Mouse (Mus musculus) skeletal muscle tissue, adult 2 months (tissue): Measurements from ENCODE around the gene Prr15.

Experiments used
- DNase-seq: peaks from one replicate; pipeline ENCODE4 v3.0.0-alpha.2; 2012; ENCODE audit warnings: low read depth, low spot score

The Prr15 gene

DNA sequence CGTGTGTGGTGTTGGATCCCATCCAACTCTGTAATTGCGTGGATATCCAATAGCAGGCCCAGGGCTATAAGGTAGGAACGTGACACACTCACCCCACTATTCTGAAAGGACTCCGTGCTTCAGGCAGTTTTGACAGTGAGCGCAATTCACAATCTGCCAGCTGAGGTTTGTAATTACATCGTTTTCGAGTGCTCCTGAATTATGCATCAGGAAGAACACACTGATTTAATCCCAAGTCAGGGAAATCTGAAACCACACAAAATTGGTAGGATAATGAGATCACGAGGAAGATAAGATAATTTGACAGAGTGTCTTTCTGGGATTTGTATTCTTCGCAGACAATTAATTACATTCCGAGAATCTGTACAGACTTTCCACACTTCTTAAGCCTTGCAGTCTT, 6.1 kb downstream of the Prr15 start:
- no peak for DNase-seq

DNA sequence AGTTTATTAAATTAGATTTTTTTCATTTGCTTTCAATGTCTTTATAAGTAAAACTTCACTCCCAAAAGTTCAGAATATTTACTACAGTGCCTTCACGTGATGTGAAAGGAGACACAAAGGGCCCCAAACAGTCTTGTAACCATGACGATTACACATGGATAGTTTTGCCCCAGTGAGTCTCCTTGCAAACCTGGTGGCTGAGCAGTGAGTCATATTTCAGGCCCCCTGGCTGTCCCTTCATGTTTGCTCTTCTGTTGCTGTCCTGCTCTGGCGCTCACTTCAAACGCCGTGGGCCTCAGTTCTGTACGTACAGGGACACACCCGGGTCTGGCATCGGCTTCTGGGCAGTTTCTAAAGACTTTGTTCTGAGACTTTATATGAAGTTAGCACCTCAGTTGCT, 6.6 kb downstream of the Prr15 start:
- no peak for DNase-seq

DNA sequence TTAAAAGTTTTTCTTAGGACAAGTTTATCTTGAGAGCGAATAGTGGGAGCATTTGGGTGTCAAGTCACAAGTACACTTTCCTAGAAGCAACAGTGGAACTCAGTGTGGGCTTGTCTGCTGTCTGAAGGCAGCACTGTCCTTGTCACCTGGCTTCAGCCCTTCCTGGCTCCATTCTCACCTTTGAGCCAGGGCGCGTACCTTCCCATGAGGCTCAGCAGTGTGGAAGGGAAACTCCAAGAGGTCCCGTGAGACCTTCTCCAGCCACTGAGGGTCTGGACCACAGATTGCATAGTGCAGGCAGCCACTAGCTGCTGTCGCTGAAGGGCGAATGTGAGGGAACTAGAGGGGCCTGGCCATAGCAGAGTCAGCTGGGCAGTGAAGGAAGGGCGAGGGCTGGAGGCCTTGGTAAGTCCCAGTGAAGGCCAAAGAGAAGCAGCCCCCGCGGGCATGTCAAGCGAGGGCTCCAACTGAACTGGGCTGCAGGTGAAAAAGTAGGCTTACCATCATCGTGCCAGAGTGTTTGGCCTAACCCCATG, 7.5 kb downstream of the Prr15 start:
- DNase-seq, result no peak

DNA sequence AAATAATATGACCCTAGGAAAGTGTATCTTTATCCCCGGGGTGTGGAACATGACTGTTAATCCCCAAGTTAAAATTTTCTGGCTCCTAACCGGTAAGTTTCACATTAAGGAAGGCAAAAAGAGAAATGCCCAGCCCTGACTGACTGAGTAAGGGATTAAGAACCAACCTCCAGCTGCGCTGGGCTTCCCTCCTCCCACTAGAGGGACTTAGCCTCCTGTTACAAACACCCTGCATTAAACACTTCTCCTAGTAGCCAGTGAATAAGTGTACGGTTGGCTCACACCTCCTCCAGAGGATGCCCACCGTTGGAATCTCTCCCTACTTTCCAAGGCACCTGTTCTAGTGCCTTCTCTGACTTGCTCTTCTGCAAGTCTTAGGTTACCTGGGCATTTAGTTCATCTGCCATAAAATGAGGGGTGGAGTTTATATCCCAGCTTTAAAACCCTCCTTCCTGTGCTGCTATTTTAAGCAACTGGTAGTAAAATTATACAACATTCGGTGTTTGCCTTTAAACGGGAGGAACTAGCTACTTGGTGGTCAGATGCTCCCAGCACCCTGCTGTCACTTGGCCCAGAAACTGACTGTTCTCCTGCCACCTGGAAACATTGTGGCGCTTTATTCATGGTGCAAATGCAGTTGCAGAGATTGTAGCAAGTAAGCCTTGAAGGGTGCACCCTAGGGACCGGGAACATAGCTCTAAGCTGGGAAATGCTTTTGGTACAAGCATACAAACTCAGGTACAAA, 8.2 kb downstream of the Prr15 start:
- DNase-seq, result peak; percentile 28

DNA sequence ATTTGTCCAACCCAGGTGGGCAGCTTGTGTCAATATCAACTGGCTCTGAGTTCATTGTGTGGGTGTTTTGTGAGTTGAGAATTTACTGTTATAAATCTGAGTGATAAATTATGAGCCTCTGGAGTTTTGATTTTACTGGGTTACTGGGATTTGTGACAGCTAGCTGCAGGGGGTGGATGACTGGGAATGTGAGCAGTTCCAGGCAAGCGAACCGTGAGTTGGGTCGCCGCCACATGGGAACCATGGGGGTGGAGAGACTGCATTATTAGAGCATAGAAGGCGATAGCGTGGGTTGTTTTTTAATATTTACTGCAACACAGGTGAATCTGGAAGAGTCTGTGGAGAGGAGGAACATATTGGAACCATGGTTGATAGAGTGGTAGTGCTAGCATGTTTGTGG, 11.7 kb downstream of the Prr15 start:
- no peak for DNase-seq

DNA sequence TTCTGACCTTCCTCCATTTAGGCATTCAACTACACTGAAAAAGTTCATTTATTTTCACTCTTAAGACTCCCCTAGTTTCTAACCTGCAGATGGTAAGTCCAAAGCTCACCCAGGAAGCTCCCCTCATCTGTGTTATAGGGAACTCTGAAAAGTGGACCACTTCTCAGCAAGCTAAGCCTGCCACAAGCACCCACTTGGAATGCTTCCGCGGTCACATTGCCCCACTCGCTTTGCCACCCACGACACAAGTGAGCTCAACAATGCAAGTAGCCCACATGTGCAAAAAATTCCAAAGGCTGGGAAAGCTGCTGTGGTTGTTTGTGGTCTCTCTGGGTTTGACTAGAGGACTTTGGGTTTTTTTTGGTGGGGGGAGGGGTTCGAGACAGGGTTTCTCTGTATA, 15.5 kb downstream of the Prr15 start:
- no peak for DNase-seq

DNA sequence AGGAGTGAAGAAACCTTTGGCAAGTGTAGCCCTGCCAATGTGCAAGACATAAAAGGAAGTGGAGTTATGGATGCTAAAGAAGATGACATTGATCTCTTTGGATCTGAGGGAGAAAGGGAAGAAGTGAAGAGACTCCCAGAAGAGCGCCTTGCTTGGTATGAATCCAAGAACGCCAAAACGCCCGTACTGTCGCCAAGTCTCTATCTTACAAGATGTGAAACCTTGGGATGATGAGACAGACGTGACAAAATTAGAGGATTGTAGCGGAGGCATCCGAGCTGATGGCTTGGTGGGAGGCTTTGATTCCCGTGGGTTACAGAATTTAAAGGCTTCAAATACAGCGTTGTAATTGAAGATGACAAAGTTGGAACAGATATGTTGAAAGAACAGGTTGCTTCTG, 16.6 kb downstream of the Prr15 start:
- no peak for DNase-seq

DNA sequence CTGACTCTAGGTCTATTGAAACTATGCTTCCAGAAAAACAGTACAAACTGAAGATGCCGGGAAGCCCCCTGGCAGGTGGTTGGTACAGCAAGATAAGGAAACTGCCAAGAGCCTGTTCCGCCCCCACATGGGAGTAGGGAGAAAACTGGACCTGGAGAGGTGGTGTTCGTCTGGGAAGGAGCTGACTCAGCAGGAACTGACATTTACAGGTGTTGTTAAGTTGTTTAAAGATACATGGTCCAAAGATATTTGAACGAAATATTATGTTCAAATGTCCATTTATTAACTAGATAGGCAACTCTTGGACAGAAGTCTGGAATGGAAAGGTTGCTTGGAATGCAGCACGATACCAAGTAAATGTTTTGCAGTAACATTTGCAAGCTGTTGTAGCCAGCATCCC, 26.2 kb downstream of the Prr15 start:
- DNase-seq, result no peak

DNA sequence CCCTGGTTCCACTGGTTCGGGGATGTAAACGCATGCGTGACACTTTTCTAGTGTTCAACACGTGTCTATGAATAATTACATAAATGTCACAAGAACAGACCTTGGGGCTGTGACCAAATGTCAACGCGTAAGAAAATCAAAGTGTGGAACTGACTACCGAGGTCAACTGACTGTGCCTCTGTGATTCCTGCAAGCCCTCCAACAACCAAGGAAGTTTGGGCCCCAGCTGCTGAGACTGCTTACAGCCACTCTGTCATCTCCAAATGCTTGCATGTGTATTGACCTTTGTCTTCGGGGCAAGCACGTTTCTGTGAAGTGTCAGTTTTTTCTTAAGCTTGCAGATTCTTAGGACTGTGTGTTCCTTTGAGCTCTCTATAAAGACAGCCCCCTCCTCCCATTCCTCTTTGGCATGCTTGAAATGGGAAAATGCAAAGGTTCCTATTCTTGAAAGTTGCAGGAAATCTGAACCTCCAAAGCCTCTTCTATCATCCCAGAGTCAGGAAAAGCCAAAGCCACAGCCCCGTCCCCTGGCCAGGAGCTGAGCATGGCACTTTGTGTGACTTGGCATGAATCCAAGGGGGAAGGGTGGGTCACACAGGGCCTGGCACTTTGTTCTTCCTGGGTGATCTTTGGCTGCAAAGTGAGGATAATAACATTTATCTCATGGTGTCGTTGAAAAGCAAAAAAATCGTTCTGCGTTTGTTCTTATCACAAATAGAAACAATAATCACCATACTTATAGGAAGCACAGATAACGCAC, 27.5 kb downstream of the Prr15 start:
- no peak for DNase-seq

DNA sequence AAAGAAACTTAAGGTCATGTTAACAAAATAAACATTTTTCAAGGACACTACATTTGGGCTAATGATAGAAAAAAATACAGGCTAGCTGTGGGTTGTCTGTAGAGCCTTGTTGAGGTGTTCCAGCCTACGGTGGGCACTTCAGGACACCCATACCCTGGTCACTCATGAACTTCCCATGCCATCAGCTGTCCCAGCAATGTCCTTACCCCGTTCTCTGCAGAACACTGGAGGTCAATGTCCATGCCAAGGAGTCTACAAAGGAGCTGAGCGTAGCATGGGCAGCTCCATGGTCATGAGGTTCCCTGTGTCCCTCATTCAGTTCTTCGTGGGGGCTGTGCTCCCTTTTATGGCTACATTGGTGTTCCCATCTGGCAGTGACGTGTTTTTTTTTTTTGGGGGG, 28.1 kb downstream of the Prr15 start:
- no peak for DNase-seq

DNA sequence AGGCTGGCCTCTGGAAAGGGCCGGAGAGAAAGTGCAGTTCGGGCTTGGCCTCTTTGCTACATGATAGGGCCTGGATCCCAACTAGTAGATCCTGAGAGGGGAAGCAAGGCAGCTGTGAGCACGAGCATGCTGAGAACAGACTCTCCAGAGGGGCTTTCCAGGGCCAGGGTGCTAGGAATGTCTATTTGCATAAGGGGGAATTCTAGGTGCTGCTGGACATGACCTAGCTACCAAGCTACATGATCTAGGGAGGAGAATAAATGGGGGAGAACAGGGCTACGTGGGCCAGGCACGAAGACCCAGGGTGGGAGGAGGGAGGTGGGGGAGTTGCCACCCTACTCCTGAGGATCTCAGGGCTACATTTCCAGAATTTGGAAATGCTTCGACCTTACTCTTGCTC, 30.0 kb downstream of the Prr15 start:
- no peak for DNase-seq

DNA sequence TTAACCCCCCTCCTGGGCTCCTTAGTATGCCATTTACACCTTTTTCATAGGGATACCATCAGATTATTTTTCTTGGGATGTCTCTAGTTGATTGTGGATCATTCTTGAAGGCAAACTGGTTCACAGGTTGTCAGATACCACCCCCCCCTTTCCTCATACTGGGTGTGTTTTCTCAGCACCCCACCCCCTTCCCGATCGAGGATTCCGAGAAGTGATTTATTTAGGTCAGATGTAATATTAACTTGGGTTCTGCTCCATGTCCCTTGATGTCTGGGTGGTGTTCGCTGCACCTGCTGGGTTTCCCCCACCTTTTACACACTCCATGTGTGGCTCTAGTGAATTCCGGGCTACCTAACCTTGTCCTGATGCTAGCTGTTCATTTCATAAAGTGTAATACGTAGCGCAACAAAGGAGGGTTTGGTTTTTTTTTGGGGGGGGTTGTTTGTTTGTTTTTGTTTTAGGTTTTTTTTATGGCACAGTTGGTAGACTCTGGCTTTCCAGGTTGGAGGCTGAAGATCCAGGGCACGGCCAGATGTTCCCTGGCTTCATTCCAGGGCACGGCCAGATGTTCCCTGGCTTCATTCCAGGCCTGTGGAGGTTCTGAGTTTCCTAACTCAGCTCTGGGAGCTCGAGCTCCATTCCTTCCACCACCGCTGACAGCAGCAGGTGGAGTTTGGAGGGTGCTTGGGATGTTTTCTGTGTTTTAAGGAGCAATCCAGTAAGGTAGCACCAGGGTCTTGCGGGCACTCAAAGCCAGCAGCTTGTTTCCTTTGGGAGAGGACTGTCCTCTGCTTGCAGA, 37.1 kb downstream of the Prr15 start:
- no peak for DNase-seq

DNA sequence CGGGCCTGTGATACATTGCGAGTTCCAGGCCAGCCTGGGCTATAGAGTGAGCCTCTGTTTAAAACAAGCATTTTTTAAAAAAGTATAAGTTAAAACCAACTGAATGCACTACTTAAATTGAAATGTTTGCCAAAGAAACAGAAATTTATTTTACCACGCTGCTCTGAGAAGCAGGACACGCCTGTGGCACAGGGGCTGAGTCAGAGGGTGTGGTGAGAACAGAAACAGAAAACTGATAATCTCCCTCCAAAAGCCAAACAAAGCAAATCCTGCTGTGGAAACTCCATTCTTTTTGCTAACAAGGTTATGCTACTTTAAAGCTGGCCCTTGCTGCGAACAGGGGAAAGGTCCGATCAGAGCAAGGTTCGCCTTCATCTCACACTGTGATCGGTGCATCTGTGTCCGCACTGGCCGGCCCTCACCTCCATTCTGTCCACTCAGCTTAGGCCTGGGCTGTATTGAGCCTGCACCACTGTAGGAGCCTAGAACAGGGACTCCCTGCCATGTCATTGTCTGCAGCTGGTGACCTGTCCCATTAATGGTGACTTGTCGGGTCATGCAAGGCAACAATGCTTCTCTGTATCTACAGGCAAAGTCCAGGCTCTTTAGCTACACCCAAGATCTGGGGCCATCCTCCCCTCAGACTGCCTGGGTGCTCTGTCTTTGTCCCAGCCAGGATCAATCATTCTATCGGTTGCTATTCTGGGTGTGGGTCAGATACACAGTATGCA, 38.9 kb downstream of the Prr15 start:
- no peak for DNase-seq

DNA sequence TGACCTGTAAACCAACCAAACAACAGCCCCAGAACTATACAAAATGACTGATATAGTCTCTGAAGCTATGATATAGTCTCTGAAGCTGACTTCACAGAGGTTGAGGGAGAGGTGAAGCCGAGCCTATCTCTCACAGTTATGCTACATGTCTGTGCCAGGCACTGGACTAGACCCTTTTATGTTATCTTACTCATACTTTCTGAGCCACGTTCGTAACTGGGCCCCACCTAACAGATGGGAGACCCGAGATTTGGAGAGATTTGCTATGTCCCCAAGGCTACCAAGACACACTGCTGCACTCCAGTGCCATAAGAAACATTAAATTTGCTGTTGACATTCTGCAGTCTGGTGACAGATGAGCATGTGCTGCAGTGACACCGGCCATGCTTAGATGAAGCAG, 41.0 kb downstream of the Prr15 start:
- no peak for DNase-seq

DNA sequence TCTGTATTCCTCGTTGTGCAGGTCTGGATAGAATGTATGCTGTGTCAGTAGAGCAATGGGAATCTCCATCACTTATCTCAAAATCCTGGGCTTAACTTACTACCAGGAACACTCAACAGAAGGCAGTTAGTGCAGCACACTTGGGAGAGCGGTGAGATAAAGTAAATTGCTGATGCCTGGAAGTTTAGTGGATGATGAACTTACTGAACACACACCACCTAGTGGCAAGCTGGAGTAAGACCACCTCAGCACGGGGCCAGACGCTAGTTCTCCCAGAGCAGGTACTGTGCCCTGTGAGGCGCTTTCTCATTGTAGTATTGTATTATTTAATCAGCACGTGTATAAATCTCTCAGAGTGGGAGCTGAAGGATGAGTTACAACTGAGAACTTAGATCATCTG, 42.4 kb downstream of the Prr15 start:
- peak; percentile 49 for DNase-seq

DNA sequence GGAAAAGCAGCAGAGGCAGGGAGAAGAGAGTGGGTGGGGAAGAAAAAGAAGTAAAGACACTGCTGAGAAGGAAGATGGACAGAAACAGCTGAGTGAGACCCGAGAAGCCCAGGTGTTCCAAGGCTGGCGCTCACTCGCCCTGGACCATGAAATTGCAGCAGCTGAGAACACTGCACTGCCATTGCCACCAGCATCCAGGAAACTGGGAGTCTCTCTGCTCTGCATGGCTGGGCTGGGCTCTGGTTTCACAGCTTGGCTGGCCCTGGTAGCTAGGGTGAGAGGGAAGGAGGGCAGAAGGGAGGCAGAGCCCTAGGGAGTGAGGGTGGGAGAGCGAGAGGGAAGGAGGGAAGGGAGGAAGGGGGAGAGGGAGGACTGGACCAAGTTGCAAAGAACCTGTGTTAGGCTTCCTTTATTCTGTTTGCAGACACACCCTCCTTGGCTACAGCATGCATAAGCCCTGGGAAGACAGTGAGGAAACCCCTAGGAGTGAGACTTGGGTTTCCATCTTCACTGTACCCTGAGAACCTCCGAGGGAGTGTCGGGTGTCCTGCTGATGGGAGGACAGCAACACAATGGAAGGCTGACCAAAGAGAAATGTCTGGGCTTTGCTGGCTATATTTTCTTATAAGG, 44.4 kb downstream of the Prr15 start:
- DNase-seq, result peak; percentile 83

DNA sequence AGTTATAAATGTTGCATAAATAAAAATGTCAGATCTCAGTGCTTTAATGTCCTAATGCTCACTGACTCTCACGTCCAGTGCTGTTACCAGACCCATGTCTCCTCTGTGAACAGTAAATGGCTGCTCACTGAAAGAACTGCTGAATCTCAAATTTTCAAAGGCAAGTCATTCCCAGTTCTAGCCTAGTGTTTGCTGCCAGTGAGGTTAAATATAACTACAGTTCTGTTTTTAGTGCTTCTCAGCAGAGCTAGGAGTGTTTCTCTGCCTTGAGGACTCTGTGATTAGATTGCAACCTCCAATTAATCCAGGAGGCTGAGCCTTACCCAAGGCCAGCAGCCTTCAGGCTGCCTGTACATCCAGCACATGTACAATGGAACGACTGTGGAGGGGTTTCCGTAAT, 46.2 kb downstream of the Prr15 start:
- DNase-seq, result no peak

DNA sequence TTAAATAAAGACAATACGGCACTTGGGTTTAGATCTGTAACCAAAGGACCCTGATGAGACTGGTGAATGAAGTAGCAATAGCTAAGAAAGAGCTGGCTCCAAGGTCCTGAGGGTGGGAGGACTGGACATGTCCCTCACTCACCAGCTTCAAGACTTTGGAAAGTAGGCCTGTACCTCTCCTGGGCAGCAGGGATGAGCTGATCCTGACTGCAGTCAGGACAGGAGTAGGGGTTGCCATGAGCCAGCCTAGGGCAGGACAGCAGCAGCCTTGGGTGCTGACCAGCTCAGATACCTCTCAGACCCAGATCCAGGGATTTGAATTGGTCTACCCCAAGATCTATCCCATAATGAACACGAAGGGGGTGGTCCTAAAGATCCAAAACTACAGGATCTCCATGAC, 53.7 kb downstream of the Prr15 start:
- DNase-seq, result no peak
